Mouse (Mus musculus): ENCODE results near the gene B2m. TPM values are rescaled to one million over a fixed set of nuclear protein-coding genes. Genes with fewer than 3 reads are reported as not detected.

B2m gene
- polyA plus RNA-seq, 1 experiment from 2014 or later: 115 TPM

DNA sequence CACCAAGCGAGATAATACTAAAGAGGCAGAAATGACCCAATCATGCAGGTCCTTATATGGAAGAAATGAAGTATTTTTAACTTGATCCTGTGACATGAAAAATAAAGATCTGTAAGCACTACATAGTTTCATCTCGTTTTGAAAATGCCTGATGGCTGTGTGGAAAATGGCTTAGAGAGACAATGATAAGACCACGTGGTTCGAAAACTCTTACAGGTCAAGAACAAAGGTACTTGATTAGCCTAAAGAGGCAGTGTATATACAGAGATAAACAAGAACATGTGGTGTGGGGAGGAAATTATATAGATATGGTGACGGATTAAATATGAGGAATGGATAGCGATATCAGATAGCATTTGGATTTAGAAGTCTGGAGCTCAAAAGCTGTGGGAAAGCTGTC is 23.8 kb downstream of the B2m start:
- ATAC-seq (ENCODE audit: low FRiP score, low read depth): no peak
- no peaks in the 10 kb centered on the region for H3K36me3 ChIP-seq
- H3K4me1 ChIP-seq: no peaks in the 10 kb centered on the region
- no peak overlapping the region for H3K4me3 ChIP-seq
- H3K27ac ChIP-seq: no peak overlapping the region
- no peak overlapping the region for H3K4me2 ChIP-seq (replicated peaks)
- H3K9me3 ChIP-seq: no peaks in the 10 kb centered on the region
- H3K27me3 ChIP-seq (replicated peaks): no peaks in the 10 kb centered on the region
- 90% methylated on average over 6 of the region's 6 CpGs for WGBS
- no peak overlapping the region for H3K9ac ChIP-seq

DNA sequence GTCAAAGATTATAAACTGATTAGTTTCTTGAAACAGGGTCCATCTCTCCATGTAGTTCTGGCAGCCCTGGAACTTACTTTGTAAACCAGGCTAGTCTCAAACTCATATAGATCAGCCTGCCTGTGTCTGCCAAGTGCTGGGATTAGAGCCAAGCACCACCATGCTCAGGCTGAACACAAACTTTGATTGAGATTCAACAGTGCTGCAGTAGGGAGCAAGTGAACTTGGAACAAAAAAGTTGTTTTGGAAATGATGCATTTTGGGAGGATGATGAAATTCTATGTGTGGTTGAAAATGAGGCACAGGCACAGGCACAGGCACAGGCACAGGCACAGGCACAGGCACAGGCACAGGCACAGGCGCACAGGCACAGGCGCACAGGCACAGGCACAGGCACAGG is 24.7 kb downstream of the B2m start:
- no peak overlapping the region for H3K9ac ChIP-seq
- H3K9me3 ChIP-seq: no peaks in the 10 kb centered on the region
- H3K4me3 ChIP-seq: no peak overlapping the region
- no peaks in the 10 kb centered on the region for H3K27me3 ChIP-seq (replicated peaks)
- no peak for ATAC-seq (ENCODE audit: low FRiP score, low read depth)
- no peaks in the 10 kb centered on the region for H3K4me1 ChIP-seq
- WGBS: 90% methylated on average over 2 of the region's 2 CpGs
- no peak overlapping the region for H3K4me2 ChIP-seq (replicated peaks)
- H3K27ac ChIP-seq: no peak overlapping the region
- H3K36me3 ChIP-seq: no peaks in the 10 kb centered on the region

DNA sequence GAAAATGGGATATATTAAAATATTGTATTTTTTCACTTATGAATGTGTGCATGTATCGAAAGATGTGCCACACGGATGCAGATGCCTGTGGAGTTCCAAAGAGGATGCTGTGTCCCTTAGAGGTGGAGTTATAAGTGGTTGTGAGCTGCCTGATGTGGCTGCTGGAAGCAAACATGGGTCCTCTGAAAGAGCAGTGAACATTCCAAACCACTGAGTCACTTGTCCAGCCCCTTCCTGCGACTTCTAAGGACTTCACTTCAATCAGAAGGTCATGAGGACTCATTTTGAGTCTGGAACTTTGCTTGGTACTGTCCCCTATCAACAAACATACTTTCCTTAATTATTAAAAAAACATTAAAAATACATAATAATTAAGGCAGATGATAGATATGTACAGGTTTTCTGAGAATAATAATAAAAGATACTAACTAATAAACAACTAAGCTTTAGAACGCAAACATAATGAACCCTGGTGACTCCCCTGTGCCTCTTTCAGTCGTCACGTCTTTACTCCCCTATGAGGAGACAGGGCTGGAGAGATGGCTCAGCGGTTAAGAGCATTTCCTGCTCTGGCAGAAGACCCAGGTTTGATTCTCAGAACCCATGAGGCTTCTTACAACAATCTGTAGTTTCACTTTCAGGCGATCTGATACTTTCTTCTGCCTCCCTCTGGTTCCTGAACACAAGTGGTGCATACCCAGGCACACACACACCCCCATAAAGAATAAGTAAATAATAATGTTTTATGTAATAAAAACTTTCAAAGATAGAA is 32.8 kb downstream of the B2m start:
- no peak for ATAC-seq (ENCODE audit: low FRiP score, low read depth)
- no peak overlapping the region for H3K27ac ChIP-seq
- H3K4me2 ChIP-seq (replicated peaks): no peak overlapping the region
- H3K4me1 ChIP-seq: no peaks in the 10 kb centered on the region
- H3K9me3 ChIP-seq: no peaks in the 10 kb centered on the region
- WGBS: 78% methylated on average over 8 of the region's 8 CpGs
- H3K9ac ChIP-seq: no peak overlapping the region
- H3K27me3 ChIP-seq (replicated peaks): no peaks in the 10 kb centered on the region
- no peak overlapping the region for H3K4me3 ChIP-seq
- H3K36me3 ChIP-seq: no peaks in the 10 kb centered on the region

DNA sequence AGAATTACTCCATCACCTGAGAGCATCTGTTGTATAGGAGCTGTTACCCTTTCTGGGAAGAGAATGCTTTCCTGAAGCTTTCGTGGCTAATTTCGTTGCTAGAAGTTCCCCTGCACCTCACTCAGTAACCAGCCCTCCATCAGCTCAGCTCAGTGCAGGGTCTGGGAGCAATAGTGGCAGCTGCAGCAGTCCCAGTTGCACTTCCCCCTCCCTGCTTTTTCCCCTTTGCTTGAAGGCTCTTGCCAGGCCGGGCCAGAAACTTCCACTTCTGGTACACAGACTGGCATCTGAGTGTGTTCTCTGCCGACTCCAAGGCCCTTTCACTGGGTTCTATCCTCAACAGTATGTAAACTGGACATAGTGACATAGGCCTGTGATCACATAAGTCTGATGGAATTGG is 37.6 kb downstream of the B2m start:
- Histone ChIP-seq H3K4me2 (replicated peaks) (no peak overlapping the region), H3K4me1 (no peaks in the 10 kb centered on the region), H3K36me3 (no peaks in the 10 kb centered on the region), H3K27ac (no peak overlapping the region), H3K9ac (no peak overlapping the region), H3K27me3 (replicated peaks) (no peaks in the 10 kb centered on the region), H3K9me3 (no peaks in the 10 kb centered on the region), H3K4me3 (no peak overlapping the region)
- 90% methylated on average over 4 of the region's 4 CpGs for WGBS
- ATAC-seq (ENCODE audit: low FRiP score, low read depth): no peak

DNA sequence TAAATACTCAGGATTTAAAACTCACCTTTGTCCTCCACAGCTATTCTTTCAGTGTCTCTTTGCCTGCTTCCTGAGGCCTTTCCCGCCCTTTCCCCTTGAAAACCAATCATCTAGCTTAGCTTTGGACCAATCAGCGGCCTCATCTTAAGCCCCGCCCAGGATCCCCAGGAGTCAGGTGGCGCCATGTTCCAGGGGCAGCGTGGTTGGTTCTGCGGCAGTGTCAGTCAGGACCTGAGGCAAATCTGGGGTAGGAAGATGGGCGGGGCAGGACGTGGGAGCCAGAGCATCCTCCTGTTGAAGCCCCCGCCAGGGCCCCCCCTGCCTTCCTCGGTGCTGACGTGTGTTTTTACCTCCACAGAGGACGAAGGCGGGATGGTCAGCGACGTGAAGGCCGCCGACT is 38.6 kb downstream of the B2m start, which contains the start of the genes Patl2 and Terb2:
TSS of gene Patl2 (minus strand) at position 84 of the 400 bp plus-strand sequence.
TSS of gene Terb2 (plus strand) at position 167 of the 400 bp plus-strand sequence.
- Histone ChIP-seq H3K36me3 (no peaks in the 10 kb centered on the region), H3K4me2 (replicated peaks) (no peak within 1 kb of the TSS), H3K4me3 (no peak within 1 kb of the TSS), H3K27ac (no peak within 1 kb of the TSS), H3K9ac (no peak within 1 kb of the TSS), H3K9me3 (no peaks in the 10 kb centered on the region), H3K4me1 (no peaks in the 10 kb centered on the region), H3K27me3 (replicated peaks) (no peaks in the 10 kb centered on the region)
- WGBS: 89% methylated on average over 17 of the region's 17 CpGs
- no peak for ATAC-seq (ENCODE audit: low FRiP score, low read depth)

DNA sequence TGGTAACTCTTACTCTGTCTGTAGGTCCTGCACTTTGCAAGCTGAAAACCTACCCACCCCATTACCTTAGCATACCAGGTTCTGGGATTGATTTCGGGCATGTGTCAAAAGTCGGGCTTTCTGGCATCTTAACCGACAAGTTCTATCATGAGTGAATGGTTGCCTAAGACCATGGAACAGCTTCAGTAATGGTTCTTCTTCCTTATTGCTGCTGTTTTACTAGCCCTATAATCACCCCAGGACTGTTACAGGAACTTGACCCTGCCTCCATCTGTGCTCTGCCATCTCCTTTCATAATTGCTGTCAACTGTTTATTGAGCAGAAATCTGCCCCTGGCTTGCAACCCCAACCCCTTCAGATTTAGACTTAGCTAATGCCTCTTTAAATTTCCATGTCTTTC is 39.3 kb downstream of the B2m start:
- no peaks in the 10 kb centered on the region for H3K27me3 ChIP-seq (replicated peaks)
- H3K9ac ChIP-seq: no peak overlapping the region
- no peak overlapping the region for H3K27ac ChIP-seq
- no peaks in the 10 kb centered on the region for H3K9me3 ChIP-seq
- 94% methylated on average over 3 of the region's 3 CpGs for WGBS
- no peak overlapping the region for H3K4me3 ChIP-seq
- H3K36me3 ChIP-seq: no peaks in the 10 kb centered on the region
- no peak for ATAC-seq (ENCODE audit: low FRiP score, low read depth)
- no peaks in the 10 kb centered on the region for H3K4me1 ChIP-seq
- H3K4me2 ChIP-seq (replicated peaks): no peak overlapping the region

DNA sequence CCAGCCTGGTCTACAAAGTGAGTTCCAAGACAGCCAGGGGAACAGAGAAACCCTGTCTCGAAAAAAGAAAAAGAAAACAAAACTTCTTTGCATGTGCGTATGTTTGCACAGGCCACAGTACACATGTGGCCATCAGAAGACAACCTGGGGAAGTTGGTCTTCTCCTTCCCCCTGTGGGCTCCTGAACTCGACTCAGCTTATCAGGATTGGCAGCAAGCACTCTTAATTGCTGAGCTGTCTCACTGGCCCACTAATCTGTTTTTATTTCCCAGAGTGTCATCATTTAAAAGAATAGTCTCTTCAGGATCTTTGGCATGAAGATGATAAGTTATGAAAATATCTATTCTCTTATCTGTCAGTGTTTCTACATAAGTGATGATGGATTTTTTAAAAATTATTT is 44.4 kb downstream of the B2m start:
- 79% methylated on average over 3 of the region's 3 CpGs for WGBS
- no peak for ATAC-seq (ENCODE audit: low FRiP score, low read depth)
- Histone ChIP-seq H3K27me3 (replicated peaks) (no peaks in the 10 kb centered on the region), H3K9me3 (no peaks in the 10 kb centered on the region), H3K36me3 (no peaks in the 10 kb centered on the region), H3K4me1 (no peaks in the 10 kb centered on the region), H3K9ac (no peak overlapping the region), H3K27ac (no peak overlapping the region), H3K4me2 (replicated peaks) (no peak overlapping the region), H3K4me3 (no peak overlapping the region)

DNA sequence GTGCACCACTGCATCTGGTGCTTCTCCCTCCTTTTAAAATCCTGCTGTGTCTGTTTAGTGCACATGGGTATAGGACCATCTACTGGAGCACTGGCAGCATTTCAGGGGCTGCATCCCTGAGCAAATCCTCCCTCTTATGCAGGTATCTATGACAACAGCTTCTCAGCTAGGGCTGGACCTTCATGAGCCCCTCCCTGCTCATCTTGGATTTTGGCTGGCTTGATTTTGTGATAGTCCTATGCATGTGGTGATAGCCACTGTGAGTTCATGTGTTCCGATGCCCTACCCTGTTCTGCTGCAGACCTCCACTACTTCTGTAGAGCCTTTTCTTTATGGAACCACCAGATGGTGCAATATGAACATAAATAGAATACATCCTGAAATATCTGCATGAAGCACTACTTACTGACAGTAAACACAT is 47.0 kb downstream of the B2m start:
- no peak overlapping the region for H3K27ac ChIP-seq
- no peaks in the 10 kb centered on the region for H3K9me3 ChIP-seq
- no peak overlapping the region for H3K9ac ChIP-seq
- 67% methylated on average over 1 of the region's 1 CpGs for WGBS
- peak; percentile 68 for ATAC-seq (ENCODE audit: low FRiP score, low read depth)
- no peaks in the 10 kb centered on the region for H3K36me3 ChIP-seq
- H3K4me1 ChIP-seq: no peaks in the 10 kb centered on the region
- H3K4me2 ChIP-seq (replicated peaks): no peak overlapping the region
- no peaks in the 10 kb centered on the region for H3K27me3 ChIP-seq (replicated peaks)
- no peak overlapping the region for H3K4me3 ChIP-seq

DNA sequence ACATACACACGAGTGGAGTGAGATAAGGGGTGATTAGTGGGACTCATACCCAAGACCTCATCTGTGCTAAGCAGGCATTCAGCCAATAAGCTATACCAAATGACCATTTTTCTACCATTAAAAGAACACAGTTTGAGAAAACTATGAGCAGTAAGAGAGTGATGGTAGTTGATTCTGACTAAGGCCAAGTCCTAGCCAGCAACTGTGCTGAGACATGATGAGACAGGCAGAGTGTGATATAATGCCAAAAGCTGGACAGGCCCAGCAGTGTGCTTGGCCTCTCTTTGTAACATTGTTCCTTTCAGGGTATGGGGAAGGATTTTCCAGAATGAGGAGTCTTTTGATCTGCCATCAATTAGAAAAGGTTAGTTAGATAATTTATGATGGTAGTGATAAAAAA is 54.0 kb downstream of the B2m start:
- no peak overlapping the region for H3K4me2 ChIP-seq (replicated peaks)
- no peak overlapping the region for H3K4me3 ChIP-seq
- H3K36me3 ChIP-seq: no peaks in the 10 kb centered on the region
- no peak overlapping the region for H3K9ac ChIP-seq
- no peaks in the 10 kb centered on the region for H3K9me3 ChIP-seq
- H3K27ac ChIP-seq: no peak overlapping the region
- ATAC-seq (ENCODE audit: low FRiP score, low read depth): no peak
- no peaks in the 10 kb centered on the region for H3K4me1 ChIP-seq
- whole genome bisulfite sequencing: 90% methylated on average over 1 of the region's 1 CpGs
- H3K27me3 ChIP-seq (replicated peaks): no peaks in the 10 kb centered on the region

Other genes with a start within 250 kb of the B2m start
- gene Ctdspl2, start 191.7 kb upstream of the B2m start, polyA plus RNA-seq (2016; fragmentation: Nextera tagmentation; extraction: Ambion mirVana): 48.7 and 49.1 TPM in 2 replicates
- 0.43 and 0.55 TPM in 2 replicates for gene Mageb3, start 191.6 kb upstream of the B2m start, polyA plus RNA-seq (2016; fragmentation: Nextera tagmentation; extraction: Ambion mirVana)
- gene Eif3j1, start 119.1 kb upstream of the B2m start, polyA plus RNA-seq (2016; fragmentation: Nextera tagmentation; extraction: Ambion mirVana): 12.0 and 12.9 TPM in 2 replicates
- 9.6 and 10.5 TPM in 2 replicates for gene Spg11, start 29.3 kb upstream of the B2m start, polyA plus RNA-seq (2016; fragmentation: Nextera tagmentation; extraction: Ambion mirVana)
- gene Trim69, start 13.0 kb downstream of the B2m start, polyA plus RNA-seq (2016; fragmentation: Nextera tagmentation; extraction: Ambion mirVana): not detected in 2 replicates
- not detected in 2 replicates for gene Patl2, start 38.5 kb downstream of the B2m start, polyA plus RNA-seq (2016; fragmentation: Nextera tagmentation; extraction: Ambion mirVana)
- gene Terb2, start 38.6 kb downstream of the B2m start, polyA plus RNA-seq (2016; fragmentation: Nextera tagmentation; extraction: Ambion mirVana): not detected in 2 replicates
- 16.7 and 17.4 TPM in 2 replicates for gene Sord, start 87.1 kb downstream of the B2m start, polyA plus RNA-seq (2016; fragmentation: Nextera tagmentation; extraction: Ambion mirVana)
- gene Duox2, start 150.8 kb downstream of the B2m start, polyA plus RNA-seq (2016; fragmentation: Nextera tagmentation; extraction: Ambion mirVana): 0.04 TPM in 1 of 2 replicates, not detected in the other
- not detected in 2 replicates for gene Duoxa2, start 151.2 kb downstream of the B2m start, polyA plus RNA-seq (2016; fragmentation: Nextera tagmentation; extraction: Ambion mirVana)
- 0.23 TPM in 1 of 2 replicates, not detected in the other for gene Duoxa1, start 166.0 kb downstream of the B2m start, polyA plus RNA-seq (2016; fragmentation: Nextera tagmentation; extraction: Ambion mirVana)
- 0.10 and 0.15 TPM in 2 replicates for gene Duox1, start 168.0 kb downstream of the B2m start, polyA plus RNA-seq (2016; fragmentation: Nextera tagmentation; extraction: Ambion mirVana)
- gene Shf, start 221.5 kb downstream of the B2m start, polyA plus RNA-seq (2016; fragmentation: Nextera tagmentation; extraction: Ambion mirVana): 12.2 and 15.1 TPM in 2 replicates

Measured in neural tube, embryonic 12.5 days (tissue).